11 mouse cellular contexts compared by ENCODE assay signal in the genomic region with DNA sequence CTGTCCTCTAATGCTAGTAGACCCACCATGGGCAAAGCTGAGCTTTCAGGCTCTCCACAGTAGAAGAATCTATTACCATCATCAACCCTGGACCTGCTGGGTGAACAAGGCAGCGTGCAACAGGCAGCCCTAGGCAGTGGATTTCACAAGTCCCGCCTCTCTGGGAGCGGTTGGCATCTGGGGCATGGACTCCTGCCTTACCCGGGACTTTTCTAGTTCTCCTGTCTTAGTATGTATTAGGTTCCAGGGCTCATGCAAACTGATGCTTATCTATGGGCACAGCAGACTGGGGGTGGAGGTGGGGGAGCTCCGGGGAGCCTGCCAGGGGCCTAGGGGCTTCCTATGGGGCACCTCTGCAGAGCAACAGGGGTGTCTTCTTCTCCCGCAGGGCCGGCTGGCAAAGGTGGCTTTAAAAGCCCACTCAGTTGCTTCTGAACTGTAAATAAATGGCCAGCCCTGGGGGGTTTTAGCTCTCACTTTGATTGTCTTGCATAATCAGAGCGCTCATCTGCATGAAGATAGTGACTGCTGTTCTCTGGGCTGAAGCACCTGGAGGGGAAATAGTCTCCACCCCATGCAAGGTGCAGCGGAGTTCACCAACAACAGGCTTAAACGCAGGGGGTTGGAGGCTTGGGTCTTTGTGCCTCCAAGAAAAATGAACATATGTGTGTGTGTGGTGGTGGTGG. TPM values are rescaled to one million over a fixed set of nuclear protein-coding genes. Genes with fewer than 3 reads are reported as not detected.
DNase-seq lines count a peak whose midpoint lies in the region; ATAC-seq lines count a peak whose summit lies in the region.
"Had no signal": no experiment of that assay in that cellular context is flagged by ENCODE, and none has a peak within 500 bp of the region (broad histone marks: within the 10 kb centered on the region; RNA-seq: fewer than 3 reads in every experiment).

No protein-coding gene starts in this region.

- H3K9me3 ChIP-seq in limb, embryonic 12.5 days = no peaks in the 10 kb centered on the region
- no peaks in the 10 kb centered on the region for H3K9me3 ChIP-seq in limb, embryonic 10.5 days (replicated peaks)
- H3K9me3 ChIP-seq in hindbrain, embryonic 13.5 days = no peaks in the 10 kb centered on the region
- H3K9me3 ChIP-seq in stomach, embryonic 16.5 days (replicated peaks; ENCODE audit: control insufficient read depth, low read length) = no peaks in the 10 kb centered on the region

- ATAC-seq in limb, embryonic 12.5 days (ENCODE audit: insufficient number of reproducible peaks, insufficient read depth, low FRiP score, low TSS enrichment, low read depth) = no peak
- no peak for ATAC-seq in hindbrain, embryonic 13.5 days (ENCODE audit: low FRiP score)
- ATAC-seq in stomach, embryonic 16.5 days (ENCODE audit: insufficient read depth, low FRiP score) = peak; percentile 28; the same call in 1 of the 2 replicates

- DNase-seq in limb, embryonic 10.5 days (ENCODE audit: low spot score) = no peak
- peak; percentile 46 for DNase-seq in fat pad, adult 2 months (ENCODE audit: extremely low read depth, low read depth, low spot score)
- DNase-seq in thymus, postnatal 0 days (ENCODE audit: low spot score) = no peak
- DNase-seq in left cerebral cortex, adult 9 months (ENCODE audit: low spot score in 2 of 2) = no peak
- DNase-seq in adrenal gland, postnatal 10 days = no peak
- DNase-seq: cerebellum, adult 11-12 months; right cerebral cortex, postnatal 25 days had no signal

- H3K36me3 ChIP-seq in limb, embryonic 12.5 days = no peaks in the 10 kb centered on the region
- H3K36me3 ChIP-seq in limb, embryonic 10.5 days = no peaks in the 10 kb centered on the region
- no peaks in the 10 kb centered on the region for H3K36me3 ChIP-seq in hindbrain, embryonic 13.5 days
- no peaks in the 10 kb centered on the region for H3K36me3 ChIP-seq in stomach, embryonic 16.5 days (ENCODE audit: control insufficient read depth, insufficient read depth, low read length)

- peak overlapping the region; percentile 90; the same call in 1 of the 2 replicates for H3K4me2 ChIP-seq in limb, embryonic 12.5 days
- peak overlapping the region; percentile 86 for H3K4me2 ChIP-seq in hindbrain, embryonic 13.5 days
- H3K4me2 ChIP-seq in stomach, embryonic 16.5 days (ENCODE audit: low read depth, low read length) = peak overlapping the region; percentile 88

- H3K27me3 ChIP-seq in limb, embryonic 12.5 days = peaks cover 77% of the 10 kb centered on the region
- peaks cover 75% of the 10 kb centered on the region for H3K27me3 ChIP-seq in limb, embryonic 10.5 days (ENCODE audit: low read depth, poor library complexity, severe bottlenecking)
- peaks cover 36% of the 10 kb centered on the region for H3K27me3 ChIP-seq in hindbrain, embryonic 13.5 days
- peaks cover 14% of the 10 kb centered on the region; the same call in 1 of the 2 replicates for H3K27me3 ChIP-seq in stomach, embryonic 16.5 days (ENCODE audit: control insufficient read depth, insufficient read depth, low read length)
- H3K27me3 ChIP-seq: Patski had no signal

- H3K4me1 ChIP-seq in limb, embryonic 12.5 days (replicated peaks) = peaks cover 22% of the 10 kb centered on the region
- peaks cover 25% of the 10 kb centered on the region for H3K4me1 ChIP-seq in limb, embryonic 10.5 days
- peaks cover 58% of the 10 kb centered on the region for H3K4me1 ChIP-seq in hindbrain, embryonic 13.5 days (replicated peaks)
- peaks cover 11% of the 10 kb centered on the region; the same call in 1 of the 2 replicates for H3K4me1 ChIP-seq in stomach, embryonic 16.5 days (ENCODE audit: control insufficient read depth, insufficient read depth, low read length)

- no peak overlapping the region for H3K27ac ChIP-seq in limb, embryonic 12.5 days
- H3K27ac ChIP-seq in limb, embryonic 10.5 days = no peak overlapping the region
- H3K27ac ChIP-seq in hindbrain, embryonic 13.5 days = no peak overlapping the region
- peak overlapping the region; percentile 91 for H3K27ac ChIP-seq in stomach, embryonic 16.5 days (ENCODE audit: low read length)

- 21% methylated on average over 10 of the region's 10 CpGs for WGBS in limb, embryonic 12.5 days
- WGBS in limb, embryonic 10.5 days = 16% methylated on average over 10 of the region's 10 CpGs
- 22% methylated on average over 10 of the region's 10 CpGs for WGBS in hindbrain, embryonic 13.5 days
- WGBS in stomach, embryonic 16.5 days = 26% methylated on average over 10 of the region's 10 CpGs

- 0 out of 2 replicates have a peak overlapping the region, but pooled peaks have one; percentile 50 for H3K4me3 ChIP-seq in limb, embryonic 12.5 days (replicated peaks)
- no peak overlapping the region for H3K4me3 ChIP-seq in limb, embryonic 10.5 days
- H3K4me3 ChIP-seq in hindbrain, embryonic 13.5 days = peak overlapping the region; percentile 65
- H3K4me3 ChIP-seq in stomach, embryonic 16.5 days (replicated peaks; ENCODE audit: low read length) = peak overlapping the region; percentile 57

- H3K9ac ChIP-seq in limb, embryonic 12.5 days (replicated peaks) = no peak overlapping the region
- peak overlapping the region; percentile 90 for H3K9ac ChIP-seq in hindbrain, embryonic 13.5 days
- H3K9ac ChIP-seq in stomach, embryonic 16.5 days (ENCODE audit: low read length) = peak overlapping the region; percentile 82

RNA-seq across cellular contexts. Expression of a gene that starts 2.2 kb away (rescaled TPM):
- 8.0 and 9.3 TPM in 2 replicates for polyA plus RNA-seq in limb, embryonic 12.5 days (2016; fragmentation: Nextera tagmentation; extraction: Ambion mirVana)
- 2.7 and 3.3 TPM in 2 replicates for polyA plus RNA-seq in limb, embryonic 10.5 days (2016; fragmentation: Nextera tagmentation; extraction: Ambion mirVana)
- 59.2 and 68.3 TPM in 2 replicates for polyA plus RNA-seq in hindbrain, embryonic 13.5 days (2015; fragmentation: Nextera tagmentation; extraction: Ambion mirVana)
- 19.9 and 20.4 TPM in 2 replicates for polyA plus RNA-seq in stomach, embryonic 16.5 days (2015; fragmentation: Nextera tagmentation; extraction: Ambion mirVana)
- 3.0 TPM in 2 replicates for polyA plus RNA-seq in thymus, postnatal 0 days (2015; fragmentation: Nextera tagmentation; extraction: Ambion mirVana)
- total RNA-seq in adrenal gland, postnatal 10 days (2021) = 10 to 100 TPM; 25.9 to 31.2 TPM
